In genomic region chr1:37401687-37402086, GRCm38 (mm10) we compare ENCODE assay signal across 9 mouse cellular contexts. TPM values are rescaled to one million over a fixed set of nuclear protein-coding genes. Genes with fewer than 3 reads are reported as not detected.
A peak's percentile ranks its signal among the peaks of the same experiment; 100 is the strongest.
DNase-seq lines count a peak whose midpoint lies in the region; ATAC-seq and TF ChIP-seq lines count a peak whose summit lies in the region.
"Had no signal": no experiment of that assay in that cellular context is flagged by ENCODE, and none has a peak within 500 bp of the region (broad histone marks: within the 10 kb centered on the region; RNA-seq: fewer than 3 reads in every experiment).

No protein-coding gene starts in this region.

- H3K4me3 ChIP-seq in hindbrain, embryonic 16.5 days (ENCODE audit: low read length), result no peak overlapping the region
- H3K4me3 ChIP-seq in limb, embryonic 10.5 days, result no peak overlapping the region
- H3K4me3 ChIP-seq in olfactory bulb, adult 2 months (ENCODE audit: insufficient read depth, low read depth, low read length), result no peak overlapping the region
- H3K4me3 ChIP-seq: heart, embryonic 13.5 days had no signal

- no peaks in the 10 kb centered on the region for H3K9me3 ChIP-seq in hindbrain, embryonic 16.5 days (ENCODE audit: control insufficient read depth, low read length)
- H3K9me3 ChIP-seq in limb, embryonic 10.5 days (replicated peaks), result no peaks in the 10 kb centered on the region
- H3K9me3 ChIP-seq: heart, embryonic 13.5 days had no signal

- peak; percentile 41; the same call in 1 of the 2 replicates for TF ChIP-seq CTCF in olfactory bulb, adult 2 months (IDR thresholded peaks at IDR 0.05; ENCODE audit: insufficient read depth, low read depth, low read length)

- no peak overlapping the region for H3K4me2 ChIP-seq in hindbrain, embryonic 16.5 days (ENCODE audit: low read length)
- H3K4me2 ChIP-seq: heart, embryonic 13.5 days had no signal

- H3K4me1 ChIP-seq in hindbrain, embryonic 16.5 days (ENCODE audit: control insufficient read depth, insufficient read depth, low read depth, low read length), result no peaks in the 10 kb centered on the region
- peaks cover 21% of the 10 kb centered on the region for H3K4me1 ChIP-seq in limb, embryonic 10.5 days
- peaks cover 5% of the 10 kb centered on the region; the same call in 1 of the 2 replicates for H3K4me1 ChIP-seq in olfactory bulb, adult 2 months (ENCODE audit: control insufficient read depth, insufficient read depth, low read length)

- DNase-seq in ovary, postnatal 14 days (ENCODE audit: low spot score), result peak; percentile 53
- no peak for DNase-seq in ovary, adult 18-20 months (ENCODE audit: low spot score)
- peak; percentile 51 to 58 for DNase-seq in adrenal gland, adult 18-20 months (ENCODE audit: low spot score in 2 of 2)
- peak; percentile 79 for DNase-seq in embryo, embryonic 10 days (ENCODE audit: low spot score)
- DNase-seq in limb, embryonic 10.5 days (ENCODE audit: low spot score), result peak; percentile 49
- peak; percentile 56 for DNase-seq in thymus, postnatal 36 days

- 0 out of 2 replicates have a peak, but pooled peaks have one; percentile 34 for ATAC-seq in hindbrain, embryonic 16.5 days

- no peak overlapping the region for H3K27ac ChIP-seq in hindbrain, embryonic 16.5 days (ENCODE audit: low read depth, low read length)
- H3K27ac ChIP-seq in limb, embryonic 10.5 days, result no peak overlapping the region
- no peak overlapping the region for H3K27ac ChIP-seq in olfactory bulb, adult 2 months (ENCODE audit: insufficient read depth, low read depth, low read length)
- H3K27ac ChIP-seq: heart, embryonic 13.5 days had no signal

- no peak for TF ChIP-seq POLR2A in olfactory bulb, adult 2 months (IDR thresholded peaks at IDR 0.05; ENCODE audit: insufficient read depth, low read depth, low read length)

- H3K27me3 ChIP-seq in hindbrain, embryonic 16.5 days (replicated peaks; ENCODE audit: control insufficient read depth, insufficient read depth, low read length), result no peaks in the 10 kb centered on the region
- no peaks in the 10 kb centered on the region for H3K27me3 ChIP-seq in limb, embryonic 10.5 days (ENCODE audit: low read depth, poor library complexity, severe bottlenecking)
- H3K27me3 ChIP-seq: heart, embryonic 13.5 days had no signal

- H3K9ac ChIP-seq in hindbrain, embryonic 16.5 days (ENCODE audit: low read depth, low read length), result no peak overlapping the region
- H3K9ac ChIP-seq: heart, embryonic 13.5 days had no signal

- WGBS in hindbrain, embryonic 16.5 days, result 55% methylated on average over 4 of the region's 4 CpGs
- 64% methylated on average over 4 of the region's 4 CpGs for WGBS in limb, embryonic 10.5 days
- whole genome bisulfite sequencing in olfactory bulb, adult 2 months, result 58% methylated on average over 4 of the region's 4 CpGs

- H3K36me3 ChIP-seq in hindbrain, embryonic 16.5 days (ENCODE audit: control insufficient read depth, insufficient read depth, low read length), result peaks cover 18% of the 10 kb centered on the region
- no peaks in the 10 kb centered on the region for H3K36me3 ChIP-seq in limb, embryonic 10.5 days

RNA-seq across cellular contexts. Expression of gene Coa5, which starts 28.2 kb away (rescaled TPM):
- 100 to 1,000 TPM; 121 to 134 TPM for total RNA-seq in adrenal gland, adult 18-20 months (2021)
- polyA plus RNA-seq in hindbrain, embryonic 16.5 days (2015; fragmentation: Nextera tagmentation; extraction: Ambion mirVana), result 60.4 and 66.2 TPM in 2 replicates
- polyA plus RNA-seq in limb, embryonic 10.5 days (2016; fragmentation: Nextera tagmentation; extraction: Ambion mirVana), result 57.5 and 63.1 TPM in 2 replicates
- not detected in 2 replicates for polyA plus RNA-seq in olfactory bulb, adult 2 months (2012; ENCODE audit: insufficient read depth, insufficient read length, low replicate concordance, missing spikeins)

RNA-seq across cellular contexts. Expression of gene Unc50, which starts 28.3 kb away (rescaled TPM):
- 10 to 100 TPM; 61.0 to 72.3 TPM for total RNA-seq in adrenal gland, adult 18-20 months (2021)
- 122 and 127 TPM in 2 replicates for polyA plus RNA-seq in hindbrain, embryonic 16.5 days (2015; fragmentation: Nextera tagmentation; extraction: Ambion mirVana)
- polyA plus RNA-seq in limb, embryonic 10.5 days (2016; fragmentation: Nextera tagmentation; extraction: Ambion mirVana), result 102 and 115 TPM in 2 replicates
- not detected in 2 replicates for polyA plus RNA-seq in olfactory bulb, adult 2 months (2012; ENCODE audit: insufficient read depth, insufficient read length, low replicate concordance, missing spikeins)
